Mouse (Mus musculus): Measurements from ENCODE around the gene Rbm42. TPM values are rescaled to one million over a fixed set of nuclear protein-coding genes. Genes with fewer than 3 reads are reported as not detected.

The Rbm42 gene
- total RNA-seq, 2 experiments from 2014 or later: 37.4 to 38.3 TPM

- H3K27ac ChIP-seq: no peak overlapping the region
- H3K4me3 ChIP-seq: no peak overlapping the region
- intact Hi-C loops (cut with DNase I): loop anchor here (1.0 kb wide), 1 partner anchor 24 kb away; no protein-coding TSS in a partner anchor
- peak; percentile 85 for TF ChIP-seq CTCF (IDR thresholded peaks at IDR 0.05)
- DNase-seq: peak; percentile 64
These were observed 36.5 kb downstream of the Rbm42 start for GRCm38 (mm10) chr7:30613529-30614112.

DNA sequence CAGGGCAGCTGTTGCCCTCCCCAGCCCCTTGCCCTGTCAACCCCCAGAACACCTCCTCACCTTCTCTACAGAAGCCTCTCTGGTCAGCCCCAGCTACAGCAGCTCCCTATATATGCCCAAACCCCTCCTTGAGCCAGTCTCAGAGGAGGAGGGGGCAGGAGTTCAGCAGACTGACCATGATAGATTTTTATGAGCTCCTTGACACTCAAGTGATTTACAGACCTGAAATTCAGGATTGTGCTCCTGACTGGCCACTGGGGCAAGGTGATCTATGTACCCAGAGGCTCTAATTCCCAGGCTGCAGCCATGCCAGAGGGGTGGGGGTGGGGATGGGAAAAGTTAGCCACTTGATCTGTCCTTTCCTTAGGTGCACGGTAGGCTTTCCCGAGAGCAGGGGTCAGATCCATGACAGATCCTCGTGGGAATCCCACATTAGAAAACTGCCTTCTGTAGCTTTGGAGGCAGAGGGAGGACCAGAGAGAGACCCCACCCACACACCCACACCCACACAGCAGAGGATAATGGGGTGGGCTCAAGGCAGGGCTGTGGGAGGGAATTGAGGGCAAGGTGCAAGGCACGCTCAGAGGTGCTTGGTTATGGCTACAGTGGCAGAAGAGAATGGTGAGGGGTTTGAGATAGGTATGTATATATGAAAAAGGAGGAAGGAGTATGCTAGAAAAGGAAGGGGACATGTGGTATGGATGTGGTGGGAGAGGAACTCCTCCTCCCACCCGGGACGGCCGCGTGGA, 37.3 kb downstream of the Rbm42 start, which contains the start of gene Upk1a:
Gene Upk1a (minus strand): TSS at position 194 of the 749 bp plus-strand sequence.
- intact Hi-C loops (cut with DNase I): loop anchor here (1.0 kb wide), 1 partner anchor 24 kb away; no protein-coding TSS in a partner anchor

DNA sequence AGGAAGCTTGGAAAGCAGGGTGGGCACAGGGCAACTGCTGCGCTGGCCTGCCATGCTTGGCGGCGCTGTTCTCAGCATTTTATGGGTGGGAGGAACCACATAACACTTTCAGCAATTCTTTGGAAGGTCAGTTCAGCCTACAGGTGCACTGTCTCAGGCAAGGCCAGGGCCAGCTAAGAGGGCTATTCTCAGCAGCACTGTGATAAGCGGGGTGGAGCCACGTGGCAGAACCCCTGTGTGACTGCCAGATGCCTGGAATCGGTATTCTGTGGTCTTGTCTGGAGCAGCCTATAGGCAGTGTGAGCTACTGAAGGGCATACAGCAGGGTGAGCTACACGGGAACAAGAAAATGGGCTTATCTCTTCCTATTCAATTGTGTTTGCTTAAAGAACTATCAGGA, 40.1 kb downstream of the Rbm42 start:
- no peak overlapping the region for H3K4me3 ChIP-seq
- no peak for DNase-seq
- intact Hi-C loops (cut with DNase I): no loop called here
- no peak for TF ChIP-seq CTCF (IDR thresholded peaks at IDR 0.05)
- no peak overlapping the region for H3K27ac ChIP-seq

More for the DNA sequence above, 37.3 kb downstream of the Rbm42 start, which contains the start of gene Upk1a:
- no peak for TF ChIP-seq CTCF (IDR thresholded peaks at IDR 0.05)
- DNase-seq: no peak
- Histone ChIP-seq H3K27ac (no peak within 1 kb of the TSS), H3K4me3 (no peak within 1 kb of the TSS)

- no peak for DNase-seq
- H3K4me3 ChIP-seq: no peak overlapping the region
- H3K27ac ChIP-seq: no peak overlapping the region
- intact Hi-C loops (cut with DNase I): no loop called here
- TF ChIP-seq CTCF (IDR thresholded peaks at IDR 0.05): no peak
These were observed 41.6 kb downstream of the Rbm42 start for GRCm38 (mm10) chr7:30608476-30608875.

DNA sequence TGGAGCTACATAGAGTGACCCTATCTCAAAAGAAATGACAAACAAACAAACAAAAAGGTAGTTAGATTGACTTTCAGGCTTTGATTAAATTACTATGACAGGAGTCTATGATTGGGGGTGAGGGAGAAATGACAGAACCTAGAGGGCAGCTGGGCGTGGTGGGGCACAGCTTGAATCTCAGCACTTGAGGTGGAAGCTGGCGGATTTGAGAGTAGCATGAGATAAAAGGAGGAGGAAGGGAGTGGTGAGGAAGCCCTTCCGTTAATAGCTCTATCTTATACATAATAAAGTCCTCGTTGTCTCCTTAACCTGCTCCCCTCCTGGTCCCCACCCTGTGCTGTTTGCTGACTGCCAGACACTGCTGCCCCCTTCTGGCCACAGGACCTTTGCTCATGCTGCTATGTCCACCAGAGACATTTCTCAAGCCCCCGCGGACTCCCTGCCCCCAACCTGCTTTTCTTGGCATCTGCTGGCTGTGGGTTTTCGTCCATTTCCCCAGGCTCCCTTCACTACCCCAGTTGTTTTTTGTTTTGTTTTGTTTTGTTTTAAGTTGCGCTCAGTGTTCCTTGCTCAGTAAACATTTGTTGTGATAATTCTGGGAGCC, 42.3 kb downstream of the Rbm42 start:
- intact Hi-C loops (cut with DNase I): no loop called here
- TF ChIP-seq CTCF (IDR thresholded peaks at IDR 0.05): peak; percentile 65
- H3K27ac ChIP-seq: no peak overlapping the region
- no peak overlapping the region for H3K4me3 ChIP-seq
- DNase-seq: peak; percentile 52

DNA sequence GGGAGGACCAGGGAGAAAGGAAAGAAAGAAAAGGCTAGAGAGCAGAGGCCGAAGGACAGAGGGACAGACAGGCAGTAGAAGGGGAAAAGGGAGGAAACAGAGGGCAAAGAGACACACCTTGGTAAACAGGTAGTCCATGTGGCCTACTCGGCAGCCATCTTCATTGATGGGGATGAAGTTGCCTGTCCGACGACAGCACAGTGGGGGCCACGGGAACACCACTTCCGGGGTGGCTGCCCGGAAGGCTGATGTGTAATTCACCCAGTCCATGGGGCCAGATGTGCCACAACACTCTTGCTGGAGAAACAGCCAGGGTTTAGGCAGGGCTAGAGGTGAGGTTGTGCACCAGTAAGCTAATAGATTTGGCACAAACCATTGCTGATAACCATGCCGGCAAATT, 45.2 kb downstream of the Rbm42 start:
- TF ChIP-seq CTCF (IDR thresholded peaks at IDR 0.05): no peak
- intact Hi-C loops (cut with DNase I): no loop called here
- DNase-seq: no peak
- Histone ChIP-seq H3K4me3 (no peak overlapping the region), H3K27ac (no peak overlapping the region)

DNA sequence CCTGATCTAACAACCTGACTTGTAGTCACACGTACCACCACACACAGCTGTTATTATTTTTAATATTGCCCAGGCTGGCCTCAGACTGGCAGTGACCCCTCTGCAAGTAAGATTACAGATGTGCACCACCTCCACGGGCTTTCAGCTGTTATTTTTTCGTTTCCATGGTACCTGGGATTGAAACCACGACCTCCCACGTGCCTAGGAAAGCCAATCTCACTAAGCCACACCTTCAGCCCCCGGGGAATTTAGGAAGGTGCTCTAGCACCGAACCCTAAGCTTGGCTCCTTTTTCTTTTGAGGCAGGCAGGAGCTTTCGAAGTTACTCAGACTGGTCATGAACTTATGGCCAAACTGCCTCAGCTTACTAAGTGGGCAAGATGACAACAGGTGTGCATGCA, 45.7 kb downstream of the Rbm42 start:
- TF ChIP-seq CTCF (IDR thresholded peaks at IDR 0.05): no peak
- no peak for DNase-seq
- intact Hi-C loops (cut with DNase I): no loop called here

GRCm38 (mm10) chr7:30602583-30602982, 47.5 kb downstream of the Rbm42 start:
- no peak for DNase-seq
- intact Hi-C loops (cut with DNase I): no loop called here
- no peak overlapping the region for H3K27ac ChIP-seq
- no peak for TF ChIP-seq CTCF (IDR thresholded peaks at IDR 0.05)
- no peak overlapping the region for H3K4me3 ChIP-seq

More for the DNA sequence above, 45.7 kb downstream of the Rbm42 start:
- no peak overlapping the region for H3K27ac ChIP-seq
- H3K4me3 ChIP-seq: no peak overlapping the region

DNA sequence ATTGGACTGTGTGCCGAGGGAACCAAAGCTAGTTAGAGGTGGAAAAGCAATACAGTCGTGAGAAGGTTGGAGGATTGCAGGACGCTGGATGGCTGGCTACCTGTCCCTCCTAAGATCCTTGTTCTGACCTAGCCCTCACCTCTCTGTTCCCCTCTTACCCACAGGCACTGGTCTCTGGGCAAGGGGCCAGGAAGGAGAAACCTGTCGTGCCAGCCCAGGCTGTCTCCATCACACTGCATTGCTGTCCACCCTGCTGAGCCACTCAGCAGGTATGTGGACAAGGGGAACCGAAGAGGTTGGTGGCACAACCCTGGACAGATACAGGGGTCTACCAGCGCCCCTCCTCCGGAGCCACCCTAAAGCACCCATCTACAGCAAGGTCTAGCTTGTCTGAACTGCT, 49.5 kb downstream of the Rbm42 start:
- DNase-seq: no peak
- Histone ChIP-seq H3K4me3 (no peak overlapping the region), H3K27ac (no peak overlapping the region)
- intact Hi-C loops (cut with DNase I): no loop called here
- TF ChIP-seq CTCF (IDR thresholded peaks at IDR 0.05): no peak

DNA sequence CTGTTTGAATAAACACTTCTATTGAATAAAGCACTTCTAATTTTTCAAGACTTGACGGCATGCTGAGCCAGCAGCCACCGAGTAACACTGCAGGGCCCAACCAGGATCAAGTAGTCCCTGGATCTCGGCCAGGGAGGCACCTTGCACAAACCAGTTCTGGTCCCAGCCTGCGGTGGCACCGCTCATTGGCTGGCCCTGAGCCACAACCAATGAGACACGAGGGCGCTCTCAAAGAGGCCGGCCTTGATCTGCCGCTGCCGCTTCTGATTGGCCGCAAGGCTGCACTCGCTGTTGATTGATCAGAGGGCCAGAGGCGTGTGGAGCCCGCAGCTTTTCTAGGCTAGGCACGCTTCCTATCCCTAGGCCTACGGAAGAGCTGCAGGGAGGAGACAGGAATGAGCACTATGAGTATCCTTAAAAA, 50.2 kb downstream of the Rbm42 start:
- peak; percentile 91 for DNase-seq
- Histone ChIP-seq H3K27ac (no peak overlapping the region), H3K4me3 (no peak overlapping the region)
- intact Hi-C loops (cut with DNase I): loop anchor here (10.0 kb wide), 1 partner anchor 375 kb away; the partner anchor contains the start of genes Fam187b and Lsr
- TF ChIP-seq CTCF (IDR thresholded peaks at IDR 0.05): no peak

DNA sequence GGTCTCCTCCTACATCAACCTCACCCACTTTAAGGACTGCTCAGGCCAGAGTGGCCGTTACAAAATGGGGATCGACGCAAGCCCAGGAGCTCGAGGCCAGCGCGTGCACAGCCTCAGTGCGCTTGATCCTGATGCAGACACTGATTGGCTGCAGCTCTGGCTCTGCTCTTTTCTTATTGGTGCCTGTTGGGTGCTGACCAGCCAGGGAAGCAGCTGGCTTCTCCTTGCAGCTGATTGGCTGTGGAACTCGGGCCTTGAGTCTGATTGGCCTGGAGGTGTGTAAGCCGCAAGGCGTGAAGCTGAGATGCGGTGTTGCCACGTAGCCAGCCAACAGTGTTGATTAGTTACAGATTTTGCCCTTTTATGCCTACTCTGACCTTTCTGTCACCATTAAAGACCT, 51.3 kb downstream of the Rbm42 start, which contains the start of gene Zbtb32:
Gene Zbtb32 (minus strand): TSS at position 124 of the 400 bp plus-strand sequence.
- intact Hi-C loops (cut with DNase I): loop anchor here (10.0 kb wide), 1 partner anchor 376 kb away; the partner anchor contains the start of genes Fam187b and Lsr
- no peak for DNase-seq
- H3K4me3 ChIP-seq: no peak within 1 kb of the TSS
- TF ChIP-seq CTCF (IDR thresholded peaks at IDR 0.05): no peak
- H3K27ac ChIP-seq: no peak within 1 kb of the TSS

- H3K4me3 ChIP-seq: no peak overlapping the region
- no peak for TF ChIP-seq CTCF (IDR thresholded peaks at IDR 0.05)
- no peak for DNase-seq
- intact Hi-C loops (cut with DNase I): loop anchor here (10.0 kb wide), 1 partner anchor 378 kb away; the partner anchor contains the start of genes Fam187b and Lsr
- H3K27ac ChIP-seq: no peak overlapping the region
These were observed 53.3 kb downstream of the Rbm42 start for GRCm38 (mm10) chr7:30596811-30597210.

DNA sequence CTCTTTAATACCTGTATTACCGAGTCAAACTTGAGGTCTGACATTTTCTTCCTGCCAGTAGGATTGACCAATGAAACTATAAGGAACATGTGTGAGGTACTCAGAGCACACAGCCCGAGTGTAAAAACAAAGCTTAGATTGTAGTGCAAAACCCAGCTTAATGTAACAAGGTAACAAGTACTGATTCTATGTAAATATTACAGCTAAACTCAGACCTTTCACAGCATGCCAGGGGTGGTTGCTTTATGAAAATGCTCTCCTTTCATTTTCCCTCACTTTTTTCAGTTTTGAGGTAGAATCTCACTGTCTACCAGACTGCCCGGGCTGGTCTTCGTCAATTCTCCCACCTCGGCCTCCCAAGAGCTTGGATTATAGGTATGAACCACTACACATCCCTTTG, 54.0 kb downstream of the Rbm42 start:
- DNase-seq: no peak
- H3K27ac ChIP-seq: no peak overlapping the region
- intact Hi-C loops (cut with DNase I): loop anchor here (10.0 kb wide), 1 partner anchor 379 kb away; the partner anchor contains the start of genes Fam187b and Lsr
- TF ChIP-seq CTCF (IDR thresholded peaks at IDR 0.05): no peak
- no peak overlapping the region for H3K4me3 ChIP-seq
